ENCODE assay signal across 8 mouse cellular contexts in the genomic region with DNA sequence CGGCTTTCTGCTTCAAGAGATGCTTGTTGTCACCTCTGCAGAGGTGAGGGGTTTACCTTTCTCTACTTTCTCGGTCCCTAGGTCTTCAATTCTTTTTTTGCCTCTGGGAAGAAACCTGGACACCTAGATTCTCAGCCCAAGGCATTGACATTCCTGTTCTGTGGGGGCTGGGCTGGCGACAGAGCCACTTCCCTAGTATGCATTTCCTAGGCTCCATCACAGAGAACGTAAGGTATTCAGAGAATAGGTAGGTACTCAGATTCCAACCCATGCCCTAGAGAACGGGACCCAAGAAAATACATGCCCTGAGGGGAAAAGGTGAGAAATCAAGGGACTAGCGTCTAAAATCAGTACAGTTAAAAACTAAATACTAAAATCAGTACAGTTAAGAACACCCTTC. TPM values are rescaled to one million over a fixed set of nuclear protein-coding genes. Genes with fewer than 3 reads are reported as not detected.
A peak's percentile ranks its signal among the peaks of the same experiment; 100 is the strongest.
DNase-seq lines count a peak whose midpoint lies in the region; ATAC-seq lines count a peak whose summit lies in the region.

No protein-coding gene starts in this region.

- peak; percentile 11 for DNase-seq in left cerebral cortex, postnatal 4 days
- no peak for DNase-seq in left cerebral cortex, adult 11 months (ENCODE audit: low spot score)
- peak; percentile 36 to 48 for DNase-seq in cerebellum, postnatal 14 days
- DNase-seq in forelimb bud, embryonic 11.5 days (ENCODE audit: low read depth, low spot score): peak; percentile 36
- no peak for DNase-seq in urinary bladder, postnatal 4 days (ENCODE audit: low spot score in 2 of 2)
- DNase-seq in testis, postnatal 10 days (ENCODE audit: low spot score): no peak

- no peak for ATAC-seq in liver, embryonic 16.5 days (ENCODE audit: low read depth)
- no peak for ATAC-seq in inflammation-experienced regulatory T-cells, adult 6 months

- H3K9ac ChIP-seq in liver, embryonic 16.5 days (ENCODE audit: low read depth, low read length): peak overlapping the region; percentile 80

- H3K36me3 ChIP-seq in liver, embryonic 16.5 days (ENCODE audit: control insufficient read depth, insufficient read depth): peaks cover 4% of the 10 kb centered on the region

- no peak overlapping the region for H3K27ac ChIP-seq in liver, embryonic 16.5 days (ENCODE audit: low read length)

- intact Hi-C loops in left cerebral cortex, postnatal 4 days (cut with DNase I): no loop called here

- 19% methylated on average over 6 of the region's 6 CpGs for WGBS in liver, embryonic 16.5 days (ENCODE audit: insufficient replicate concordance)

- peak overlapping the region; percentile 81 for H3K4me2 ChIP-seq in liver, embryonic 16.5 days (ENCODE audit: low read depth, low read length)

- H3K27me3 ChIP-seq in liver, embryonic 16.5 days (ENCODE audit: control insufficient read depth, insufficient read depth, low read depth, low read length): no peaks in the 10 kb centered on the region

- no peaks in the 10 kb centered on the region for H3K9me3 ChIP-seq in liver, embryonic 16.5 days (replicated peaks; ENCODE audit: control insufficient read depth, low read length)

- H3K4me3 ChIP-seq in liver, embryonic 16.5 days (ENCODE audit: low read depth, low read length): peak overlapping the region; percentile 81

- H3K4me1 ChIP-seq in liver, embryonic 16.5 days (ENCODE audit: control insufficient read depth, low read depth, low read length): peaks cover 3% of the 10 kb centered on the region; the same call in 1 of the 2 replicates

RNA-seq across cellular contexts. Expression of a gene that starts 0.7 kb away (rescaled TPM):
- total RNA-seq in left cerebral cortex, postnatal 4 days (2021): 10 to 100 TPM; 24.3 to 24.6 TPM
- polyA plus RNA-seq in liver, embryonic 16.5 days (2015; fragmentation: Nextera tagmentation; extraction: Ambion mirVana): 2.7 and 2.8 TPM in 2 replicates
- polyA plus RNA-seq in inflammation-experienced regulatory T-cells, adult 6 months (2017; shearing (Covaris generic)): 10 to 100 TPM; 10.7 to 21.5 (median 17.5) TPM

RNA-seq across cellular contexts. Expression of a gene that starts 47.0 kb away (rescaled TPM):
- total RNA-seq in left cerebral cortex, postnatal 4 days (2021): 1 to 10 TPM; 5.0 to 6.2 TPM
- polyA plus RNA-seq in liver, embryonic 16.5 days (2015; fragmentation: Nextera tagmentation; extraction: Ambion mirVana): 1.0 and 1.3 TPM in 2 replicates
- 1 to 10 TPM; 5.2 to 8.8 (median 7.8) TPM for polyA plus RNA-seq in inflammation-experienced regulatory T-cells, adult 6 months (2017; shearing (Covaris generic))

Comparison
In these comparisons a context has a peak if more than half of its experiments do, and no peak if none do; other contexts are left out.
1. DNase-seq: peak in left cerebral cortex, postnatal 4 days (single experiment), cerebellum, postnatal 14 days (2 of 2) and forelimb bud, embryonic 11.5 days (single experiment); none in left cerebral cortex, adult 11 months (single experiment), urinary bladder, postnatal 4 days (0 of 2) and testis, postnatal 10 days (single experiment).